Mouse (Mus musculus) embryonic fibroblast, embryonic 13.5 days (primary cell): ENCODE results near the gene Gm9903.

Experiments
- CTCF ChIP-seq: IDR thresholded peaks from 2 replicates; pipeline ENCODE4 v1.5.1; 2011; ENCODE audit warnings: mild to moderate bottlenecking, control low read depth, low read length, moderate library complexity, borderline replicate concordance; ENCODE audit not compliant: insufficient read depth
- POLR2A ChIP-seq: IDR thresholded peaks from 2 replicates; pipeline ENCODE4 v1.6.1; 2011; ENCODE audit warnings: low read depth, mild to moderate bottlenecking, control low read depth, low read length, moderate library complexity

GRCm38 (mm10) chr5:33681044-33681443 lies 51.3 kb downstream of the Gm9903 start:
- TF ChIP-seq CTCF (no peak), POLR2A (no peak)
